Mouse (Mus musculus): Measurements from ENCODE around the gene Ckap2l. TPM values are rescaled to one million over a fixed set of nuclear protein-coding genes. Genes with fewer than 3 reads are reported as not detected.

Gene Ckap2l
- polyA plus RNA-seq, 1 experiment from 2014 or later = 9.8 TPM

GRCm38 (mm10) chr2:129224178-129224577 is 72.8 kb downstream of the Ckap2l start:
- no peak overlapping the region for H3K27ac ChIP-seq
- ATAC-seq (ENCODE audit: low FRiP score) (no peak), DNase-seq (ENCODE audit: low spot score) (no peak)
- H3K4me3 ChIP-seq (replicated peaks; ENCODE audit: low read length) = no peak overlapping the region
- H3K36me3 ChIP-seq (replicated peaks; ENCODE audit: control insufficient read depth, insufficient read depth) = no peaks in the 10 kb centered on the region
- H3K4me2 ChIP-seq (replicated peaks) = no peak overlapping the region
- no peak overlapping the region for H3K9ac ChIP-seq
- WGBS = 84% methylated on average over 4 of the region's 4 CpGs
- H3K27me3 ChIP-seq (ENCODE audit: control insufficient read depth, insufficient read depth, low read length) = no peaks in the 10 kb centered on the region
- H3K9me3 ChIP-seq (ENCODE audit: control insufficient read depth, low read length) = no peaks in the 10 kb centered on the region
- H3K4me1 ChIP-seq (replicated peaks; ENCODE audit: control insufficient read depth, insufficient read depth, low read length) = no peaks in the 10 kb centered on the region

- 78% methylated on average over 9 of the region's 9 CpGs for WGBS
- ATAC-seq (ENCODE audit: low FRiP score) (no peak), DNase-seq (ENCODE audit: low spot score) (no peak)
- H3K27ac ChIP-seq = no peak overlapping the region
- no peaks in the 10 kb centered on the region for H3K27me3 ChIP-seq (ENCODE audit: control insufficient read depth, insufficient read depth, low read length)
- no peak overlapping the region for H3K4me2 ChIP-seq (replicated peaks)
- H3K36me3 ChIP-seq (replicated peaks; ENCODE audit: control insufficient read depth, insufficient read depth) = no peaks in the 10 kb centered on the region
- no peaks in the 10 kb centered on the region for H3K9me3 ChIP-seq (ENCODE audit: control insufficient read depth, low read length)
- H3K9ac ChIP-seq = no peak overlapping the region
- H3K4me1 ChIP-seq (replicated peaks; ENCODE audit: control insufficient read depth, insufficient read depth, low read length) = no peaks in the 10 kb centered on the region
- no peak overlapping the region for H3K4me3 ChIP-seq (replicated peaks; ENCODE audit: low read length)
Observed at GRCm38 (mm10) chr2:129221097-129221632, 75.8 kb downstream of the Ckap2l start.

GRCm38 (mm10) chr2:129218537-129219105 is 78.4 kb downstream of the Ckap2l start:
- no peaks in the 10 kb centered on the region for H3K9me3 ChIP-seq (ENCODE audit: control insufficient read depth, low read length)
- no peaks in the 10 kb centered on the region for H3K4me1 ChIP-seq (replicated peaks; ENCODE audit: control insufficient read depth, insufficient read depth, low read length)
- 81% methylated on average over 4 of the region's 4 CpGs for WGBS
- no peak overlapping the region for H3K4me3 ChIP-seq (replicated peaks; ENCODE audit: low read length)
- H3K4me2 ChIP-seq (replicated peaks) = no peak overlapping the region
- H3K36me3 ChIP-seq (replicated peaks; ENCODE audit: control insufficient read depth, insufficient read depth) = no peaks in the 10 kb centered on the region; the same call in 1 of the 2 replicates
- ATAC-seq (ENCODE audit: low FRiP score) = no peak
- no peak for DNase-seq (ENCODE audit: low spot score)
- H3K27ac ChIP-seq = no peak overlapping the region
- no peaks in the 10 kb centered on the region for H3K27me3 ChIP-seq (ENCODE audit: control insufficient read depth, insufficient read depth, low read length)
- H3K9ac ChIP-seq = no peak overlapping the region

Other genes with a start within 250 kb of the Ckap2l start
- gene Vinac1, start 249.0 kb downstream of the Ckap2l start, polyA plus RNA-seq (2014; fragmentation: Nextera tagmentation; extraction: Ambion mirVana) = 0.79 and 0.90 TPM in 2 replicates
- gene Ttl, start 231.3 kb downstream of the Ckap2l start, polyA plus RNA-seq (2014; fragmentation: Nextera tagmentation; extraction: Ambion mirVana) = 40.4 and 42.6 TPM in 2 replicates
- gene Polr1b, start 196.2 kb downstream of the Ckap2l start, polyA plus RNA-seq (2014; fragmentation: Nextera tagmentation; extraction: Ambion mirVana) = 9.6 and 12.1 TPM in 2 replicates
- gene Chchd5, start 167.5 kb downstream of the Ckap2l start, polyA plus RNA-seq (2014; fragmentation: Nextera tagmentation; extraction: Ambion mirVana) = 22.4 and 24.3 TPM in 2 replicates
- 50.7 and 56.3 TPM in 2 replicates for gene Slc20a1, start 98.4 kb downstream of the Ckap2l start, polyA plus RNA-seq (2014; fragmentation: Nextera tagmentation; extraction: Ambion mirVana)
- 0.14 and 0.31 TPM in 2 replicates for gene Il1a, start 12.8 kb upstream of the Ckap2l start, polyA plus RNA-seq (2014; fragmentation: Nextera tagmentation; extraction: Ambion mirVana)
- not detected in 2 replicates for gene Il1b, start 73.9 kb upstream of the Ckap2l start, polyA plus RNA-seq (2014; fragmentation: Nextera tagmentation; extraction: Ambion mirVana)
- gene F830045P16Rik, start 239.4 kb upstream of the Ckap2l start, polyA plus RNA-seq (2014; fragmentation: Nextera tagmentation; extraction: Ambion mirVana) = not detected in 2 replicates